Mouse (Mus musculus): ENCODE measurements around the gene S100pbp. TPM values are rescaled to one million over a fixed set of nuclear protein-coding genes. Genes with fewer than 3 reads are reported as not detected.
A peak's percentile ranks its signal among the peaks of the same experiment; 100 is the strongest.

S100pbp gene
- polyA plus RNA-seq, 1 experiment from 2014 or later = 12.6 TPM

GRCm38 (mm10) chr4:129211461-129211860 lies 21.9 kb upstream of the S100pbp start:
- no peak overlapping the region for H3K4me2 ChIP-seq (ENCODE audit: low read depth, low read length)
- H3K27ac ChIP-seq (replicated peaks; ENCODE audit: low read depth, low read length) = no peak overlapping the region
- ATAC-seq (ENCODE audit: low read depth) (no peak), DNase-seq (ENCODE audit: low spot score) (peak; percentile 67)
- no peaks in the 10 kb centered on the region for H3K27me3 ChIP-seq (replicated peaks; ENCODE audit: control insufficient read depth, insufficient read depth, low read length)
- no peaks in the 10 kb centered on the region for H3K4me1 ChIP-seq (ENCODE audit: control insufficient read depth, insufficient read depth, low read length)
- no peak overlapping the region for H3K9ac ChIP-seq (ENCODE audit: low read depth, low read length)
- no peaks in the 10 kb centered on the region for H3K9me3 ChIP-seq (ENCODE audit: control insufficient read depth, low read length)
- no peak overlapping the region for H3K4me3 ChIP-seq (ENCODE audit: low read depth, low read length)
- peaks cover 98% of the 10 kb centered on the region for H3K36me3 ChIP-seq (ENCODE audit: control insufficient read depth, insufficient read depth, low read length)
- WGBS = 78% methylated on average over 4 of the region's 4 CpGs

- Histone ChIP-seq H3K27ac (replicated peaks; ENCODE audit: low read depth, low read length) (no peak overlapping the region), H3K36me3 (ENCODE audit: control insufficient read depth, insufficient read depth, low read length) (peaks cover 92% of the 10 kb centered on the region), H3K9ac (ENCODE audit: low read depth, low read length) (no peak overlapping the region), H3K9me3 (ENCODE audit: control insufficient read depth, low read length) (no peaks in the 10 kb centered on the region), H3K4me2 (ENCODE audit: low read depth, low read length) (no peak overlapping the region), H3K4me1 (ENCODE audit: control insufficient read depth, insufficient read depth, low read length) (no peaks in the 10 kb centered on the region), H3K27me3 (replicated peaks; ENCODE audit: control insufficient read depth, insufficient read depth, low read length) (no peaks in the 10 kb centered on the region), H3K4me3 (ENCODE audit: low read depth, low read length) (no peak overlapping the region)
- WGBS = 53% methylated on average over 7 of the region's 7 CpGs
- DNase-seq (ENCODE audit: low spot score) (peak; percentile 56), ATAC-seq (ENCODE audit: low read depth) (no peak)
These were observed 20.0 kb upstream of the S100pbp start for GRCm38 (mm10) chr4:129209504-129209903.

GRCm38 (mm10) chr4:129206792-129207191 lies 17.3 kb upstream of the S100pbp start:
- WGBS = 88% methylated on average over 8 of the region's 8 CpGs
- H3K36me3 ChIP-seq (ENCODE audit: control insufficient read depth, insufficient read depth, low read length) = peaks cover 86% of the 10 kb centered on the region
- no peak for DNase-seq (ENCODE audit: low spot score)

GRCm38 (mm10) chr4:129204655-129205054 lies 15.1 kb upstream of the S100pbp start:
- Histone ChIP-seq H3K9ac (ENCODE audit: low read depth, low read length) (no peak overlapping the region), H3K27me3 (replicated peaks; ENCODE audit: control insufficient read depth, insufficient read depth, low read length) (no peaks in the 10 kb centered on the region), H3K9me3 (ENCODE audit: control insufficient read depth, low read length) (no peaks in the 10 kb centered on the region), H3K4me3 (ENCODE audit: low read depth, low read length) (no peak overlapping the region), H3K36me3 (ENCODE audit: control insufficient read depth, insufficient read depth, low read length) (peaks cover 84% of the 10 kb centered on the region), H3K4me1 (ENCODE audit: control insufficient read depth, insufficient read depth, low read length) (no peaks in the 10 kb centered on the region), H3K27ac (replicated peaks; ENCODE audit: low read depth, low read length) (no peak overlapping the region), H3K4me2 (ENCODE audit: low read depth, low read length) (no peak overlapping the region)
- ATAC-seq (ENCODE audit: low read depth) (peak; percentile 47; the same call in 1 of the 2 replicates), DNase-seq (ENCODE audit: low spot score) (peak; percentile 77)
- 89% methylated on average over 10 of the region's 10 CpGs for WGBS

More at GRCm38 (mm10) chr4:129206792-129207191, 17.3 kb upstream of the S100pbp start:
- Histone ChIP-seq H3K9me3 (ENCODE audit: control insufficient read depth, low read length) (no peaks in the 10 kb centered on the region), H3K4me3 (ENCODE audit: low read depth, low read length) (no peak overlapping the region), H3K4me1 (ENCODE audit: control insufficient read depth, insufficient read depth, low read length) (no peaks in the 10 kb centered on the region), H3K27ac (replicated peaks; ENCODE audit: low read depth, low read length) (no peak overlapping the region), H3K9ac (ENCODE audit: low read depth, low read length) (no peak overlapping the region), H3K4me2 (ENCODE audit: low read depth, low read length) (no peak overlapping the region), H3K27me3 (replicated peaks; ENCODE audit: control insufficient read depth, insufficient read depth, low read length) (no peaks in the 10 kb centered on the region)
- no peak for ATAC-seq (ENCODE audit: low read depth)

- Histone ChIP-seq H3K9me3 (ENCODE audit: control insufficient read depth, low read length) (no peaks in the 10 kb centered on the region), H3K4me3 (ENCODE audit: low read depth, low read length) (no peak overlapping the region), H3K27ac (replicated peaks; ENCODE audit: low read depth, low read length) (no peak overlapping the region), H3K36me3 (ENCODE audit: control insufficient read depth, insufficient read depth, low read length) (peaks cover 69% of the 10 kb centered on the region), H3K4me1 (ENCODE audit: control insufficient read depth, insufficient read depth, low read length) (no peaks in the 10 kb centered on the region), H3K4me2 (ENCODE audit: low read depth, low read length) (no peak overlapping the region), H3K27me3 (replicated peaks; ENCODE audit: control insufficient read depth, insufficient read depth, low read length) (no peaks in the 10 kb centered on the region), H3K9ac (ENCODE audit: low read depth, low read length) (no peak overlapping the region)
- WGBS = 98% methylated on average over 6 of the region's 6 CpGs
- ATAC-seq (ENCODE audit: low read depth) (no peak), DNase-seq (ENCODE audit: low spot score) (no peak)
These were observed 8.0 kb upstream of the S100pbp start for GRCm38 (mm10) chr4:129197514-129197913.

- 100% methylated on average over 1 of the region's 1 CpGs for WGBS
- Histone ChIP-seq H3K9me3 (ENCODE audit: control insufficient read depth, low read length) (no peaks in the 10 kb centered on the region), H3K4me1 (ENCODE audit: control insufficient read depth, insufficient read depth, low read length) (peaks cover 11% of the 10 kb centered on the region), H3K27ac (replicated peaks; ENCODE audit: low read depth, low read length) (no peak overlapping the region), H3K36me3 (ENCODE audit: control insufficient read depth, insufficient read depth, low read length) (peaks cover 41% of the 10 kb centered on the region), H3K9ac (ENCODE audit: low read depth, low read length) (no peak overlapping the region), H3K4me2 (ENCODE audit: low read depth, low read length) (no peak overlapping the region), H3K4me3 (ENCODE audit: low read depth, low read length) (no peak overlapping the region), H3K27me3 (replicated peaks; ENCODE audit: control insufficient read depth, insufficient read depth, low read length) (no peaks in the 10 kb centered on the region)
- DNase-seq (ENCODE audit: low spot score) = no peak
- no peak for ATAC-seq (ENCODE audit: low read depth)
These were observed 4.8 kb upstream of the S100pbp start for GRCm38 (mm10) chr4:129194280-129194679.

GRCm38 (mm10) chr4:129191691-129192090 lies 2.2 kb upstream of the S100pbp start:
- peaks cover 11% of the 10 kb centered on the region for H3K4me1 ChIP-seq (ENCODE audit: control insufficient read depth, insufficient read depth, low read length)
- peaks cover 18% of the 10 kb centered on the region; the same call in 1 of the 2 replicates for H3K36me3 ChIP-seq (ENCODE audit: control insufficient read depth, insufficient read depth, low read length)
- ATAC-seq (ENCODE audit: low read depth) (no peak), DNase-seq (ENCODE audit: low spot score) (no peak)
- peak overlapping the region; percentile 58; the same call in 1 of the 2 replicates for H3K4me2 ChIP-seq (ENCODE audit: low read depth, low read length)
- WGBS = 67% methylated on average over 5 of the region's 5 CpGs
- no peaks in the 10 kb centered on the region for H3K9me3 ChIP-seq (ENCODE audit: control insufficient read depth, low read length)
- no peak overlapping the region for H3K27ac ChIP-seq (replicated peaks; ENCODE audit: low read depth, low read length)
- no peaks in the 10 kb centered on the region for H3K27me3 ChIP-seq (replicated peaks; ENCODE audit: control insufficient read depth, insufficient read depth, low read length)
- no peak overlapping the region for H3K4me3 ChIP-seq (ENCODE audit: low read depth, low read length)
- H3K9ac ChIP-seq (ENCODE audit: low read depth, low read length) = peak overlapping the region; percentile 34; the same call in 1 of the 2 replicates

- Histone ChIP-seq H3K36me3 (ENCODE audit: control insufficient read depth, insufficient read depth, low read length) (0 out of 2 replicates have a peak, but pooled peaks cover 7% of the 10 kb centered on the region), H3K4me2 (ENCODE audit: low read depth, low read length) (peak overlapping the region; percentile 58), H3K9ac (ENCODE audit: low read depth, low read length) (peak overlapping the region; percentile 78), H3K4me3 (ENCODE audit: low read depth, low read length) (peak overlapping the region; percentile 84), H3K9me3 (ENCODE audit: control insufficient read depth, low read length) (no peaks in the 10 kb centered on the region), H3K4me1 (ENCODE audit: control insufficient read depth, insufficient read depth, low read length) (peaks cover 11% of the 10 kb centered on the region), H3K27ac (replicated peaks; ENCODE audit: low read depth, low read length) (peak overlapping the region; percentile 76; the same call in 1 of the 2 replicates), H3K27me3 (replicated peaks; ENCODE audit: control insufficient read depth, insufficient read depth, low read length) (no peaks in the 10 kb centered on the region)
- DNase-seq (ENCODE audit: low spot score) (no peak), ATAC-seq (ENCODE audit: low read depth) (no peak)
- 5% methylated on average over 12 of the region's 12 CpGs for WGBS
These were observed 1.0 kb upstream of the S100pbp start for GRCm38 (mm10) chr4:129190538-129190937.

All from embryonic facial prominence, embryonic 14.5 days (tissue).